Mouse (Mus musculus) ES-Bruce4 (cell line): ENCODE data around the gene Igf1r. TPM values are rescaled to one million over a fixed set of nuclear protein-coding genes. Genes with fewer than 3 reads are reported as not detected.

Source experiments
- H3K27ac ChIP-seq: 2 replicates; pipeline ENCODE4 v1.5.1; 2012; ENCODE audit warnings: low read length, inconsistent platforms; ENCODE audit not compliant: insufficient read depth
- H3K27me3 ChIP-seq: 2 replicates; pipeline ENCODE4 v1.6.1; 2012; ENCODE audit warnings: mild to moderate bottlenecking, low read length, inconsistent platforms; ENCODE audit not compliant: control insufficient read depth, poor library complexity, insufficient read depth, severe bottlenecking
- H3K36me3 ChIP-seq: 2 replicates; pipeline ENCODE4 v1.6.1; 2012; ENCODE audit warnings: inconsistent platforms, mild to moderate bottlenecking, low read length, moderate library complexity; ENCODE audit not compliant: control insufficient read depth, poor library complexity, insufficient read depth, severe bottlenecking
- H3K4me1 ChIP-seq: one replicate; pipeline ENCODE4 v1.8.1; 2011; ENCODE audit warnings: low read length; ENCODE audit not compliant: control insufficient read depth, insufficient read depth
- H3K4me3 ChIP-seq: 2 replicates; pipeline ENCODE4 v1.5.1; 2011; ENCODE audit warnings: low read depth, mild to moderate bottlenecking, low read length
- H3K9ac ChIP-seq: 2 replicates; pipeline ENCODE4 v1.6.1; 2012; ENCODE audit warnings: low read depth, mild to moderate bottlenecking, inconsistent platforms; ENCODE audit not compliant: poor library complexity, severe bottlenecking
- H3K9me3 ChIP-seq: replicated peaks from 2 replicates; pipeline ENCODE4 v1.6.1; 2012; ENCODE audit warnings: mild to moderate bottlenecking, low read length, inconsistent platforms; ENCODE audit not compliant: control insufficient read depth, poor library complexity, insufficient read depth, severe bottlenecking
- CTCF ChIP-seq: IDR thresholded peaks from one replicate; pipeline ENCODE4 v1.8.1; 2011; ENCODE audit warnings: low read depth, low read length
- EP300 ChIP-seq: IDR thresholded peaks from 2 replicates; pipeline ENCODE4 v1.6.1; 2011; ENCODE audit warnings: low read depth, low read length; ENCODE audit not compliant: insufficient read depth
- POLR2A ChIP-seq: IDR thresholded peaks from one replicate; pipeline ENCODE4 v1.8.1; 2011; ENCODE audit warnings: low read length; ENCODE audit not compliant: insufficient read depth
- polyA plus RNA-seq: library from polyadenylated mRNA; stranded (reverse); fragments of >200 nt; gene quantifications from 2 replicates; pipeline ENCODE4 v1.2.4, GENCODE M21; 2011; ENCODE audit warnings: low read depth; ENCODE audit not compliant: missing spikeins, insufficient read depth, insufficient read length

Igf1r gene
- polyA plus RNA-seq, 1 experiment = 58.4 TPM

GRCm38 (mm10) chr7:68057010-68057409 is 104.4 kb downstream of the Igf1r start:
- no peaks in the 10 kb centered on the region for H3K4me1 ChIP-seq
- H3K9ac ChIP-seq = no peak overlapping the region
- H3K4me3 ChIP-seq = no peak overlapping the region
- H3K27me3 ChIP-seq = no peaks in the 10 kb centered on the region
- no peaks in the 10 kb centered on the region for H3K36me3 ChIP-seq
- no peak for TF ChIP-seq EP300
- no peak for TF ChIP-seq POLR2A
- no peak for TF ChIP-seq CTCF
- H3K27ac ChIP-seq = no peak overlapping the region
- no peaks in the 10 kb centered on the region for H3K9me3 ChIP-seq

- Histone ChIP-seq H3K27ac (no peak overlapping the region), H3K36me3 (no peaks in the 10 kb centered on the region), H3K27me3 (no peaks in the 10 kb centered on the region), H3K4me1 (no peaks in the 10 kb centered on the region), H3K9me3 (no peaks in the 10 kb centered on the region), H3K4me3 (no peak overlapping the region), H3K9ac (no peak overlapping the region)
- no peak for TF ChIP-seq CTCF
- no peak for TF ChIP-seq POLR2A
- TF ChIP-seq EP300 = no peak
Observed at GRCm38 (mm10) chr7:68059690-68060089, 107.1 kb downstream of the Igf1r start.

GRCm38 (mm10) chr7:68061434-68061833 is 108.8 kb downstream of the Igf1r start:
- Histone ChIP-seq H3K36me3 (no peaks in the 10 kb centered on the region), H3K4me3 (no peak overlapping the region), H3K9ac (no peak overlapping the region), H3K27me3 (no peaks in the 10 kb centered on the region), H3K4me1 (no peaks in the 10 kb centered on the region), H3K9me3 (no peaks in the 10 kb centered on the region), H3K27ac (no peak overlapping the region)
- TF ChIP-seq POLR2A (no peak), EP300 (no peak), CTCF (no peak)

- no peaks in the 10 kb centered on the region for H3K27me3 ChIP-seq
- H3K9me3 ChIP-seq = no peaks in the 10 kb centered on the region
- no peaks in the 10 kb centered on the region for H3K4me1 ChIP-seq
- H3K4me3 ChIP-seq = no peak overlapping the region
- TF ChIP-seq CTCF (no peak), EP300 (no peak), POLR2A (no peak)
- H3K36me3 ChIP-seq = no peaks in the 10 kb centered on the region
- H3K27ac ChIP-seq = no peak overlapping the region
- no peak overlapping the region for H3K9ac ChIP-seq
Observed at GRCm38 (mm10) chr7:68062170-68062848, 109.7 kb downstream of the Igf1r start.

GRCm38 (mm10) chr7:68062849-68063208 is 110.2 kb downstream of the Igf1r start:
- Histone ChIP-seq H3K27ac (no peak overlapping the region), H3K36me3 (no peaks in the 10 kb centered on the region), H3K9me3 (no peaks in the 10 kb centered on the region), H3K4me3 (no peak overlapping the region), H3K27me3 (no peaks in the 10 kb centered on the region), H3K4me1 (no peaks in the 10 kb centered on the region), H3K9ac (no peak overlapping the region)
- TF ChIP-seq CTCF = no peak
- TF ChIP-seq POLR2A = no peak
- TF ChIP-seq EP300 = no peak

GRCm38 (mm10) chr7:68063711-68064110 is 111.1 kb downstream of the Igf1r start:
- no peaks in the 10 kb centered on the region for H3K4me1 ChIP-seq
- H3K36me3 ChIP-seq = no peaks in the 10 kb centered on the region
- no peaks in the 10 kb centered on the region for H3K27me3 ChIP-seq
- no peak overlapping the region for H3K4me3 ChIP-seq
- no peak overlapping the region for H3K27ac ChIP-seq
- no peaks in the 10 kb centered on the region for H3K9me3 ChIP-seq
- H3K9ac ChIP-seq = no peak overlapping the region
- TF ChIP-seq CTCF = no peak
- TF ChIP-seq POLR2A = no peak
- no peak for TF ChIP-seq EP300
